Mouse (Mus musculus) cerebellum, adult 2 months (tissue): ENCODE data around the gene Ctbs.

Source experiments
- CTCF ChIP-seq: fragments of 200-500 bp; IDR thresholded peaks from 2 replicates; pipeline ENCODE4 v1.5.1; 2011; ENCODE audit warnings: low read depth, mild to moderate bottlenecking, control low read depth, low read length, moderate library complexity, borderline replicate concordance; ENCODE audit not compliant: insufficient read depth
- POLR2A ChIP-seq: fragments of 200-500 bp; IDR thresholded peaks from 2 replicates; pipeline ENCODE4 v1.6.1; 2011; ENCODE audit warnings: low read length, control low read depth, borderline replicate concordance; ENCODE audit not compliant: insufficient read depth

- no peak for TF ChIP-seq POLR2A
- no peak for TF ChIP-seq CTCF
Observed at GRCm38 (mm10) chr3:146424306-146424900, 25.2 kb upstream of the Ctbs start.
